Mouse (Mus musculus): ENCODE data around the gene Fkbp8. TPM values are rescaled to one million over a fixed set of nuclear protein-coding genes. Genes with fewer than 3 reads are reported as not detected.

The Fkbp8 gene
- polyA plus RNA-seq, 1 experiment from 2014 or later, result 462 TPM

DNA sequence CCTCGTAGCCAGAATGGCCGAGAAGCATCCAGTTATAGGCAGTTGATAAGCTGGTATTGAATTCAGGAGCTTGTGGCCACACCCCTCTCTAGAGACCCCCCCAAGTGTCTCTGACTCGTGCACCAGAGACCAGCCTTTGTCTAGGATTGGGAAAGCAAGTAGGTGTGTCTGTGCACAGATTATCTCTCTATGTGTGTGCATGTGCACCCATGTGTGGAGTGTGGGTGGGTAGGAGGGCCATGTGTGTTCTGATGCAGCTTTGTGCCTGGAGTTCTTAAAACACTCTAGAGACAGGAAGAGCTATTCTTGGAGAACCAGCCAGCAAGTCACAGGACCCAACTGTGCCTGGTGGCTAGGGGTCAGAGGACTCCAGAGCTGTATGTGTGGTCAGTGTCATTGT, 33.0 kb downstream of the Fkbp8 start:
- H3K4me2 ChIP-seq (ENCODE audit: low read length), result no peak overlapping the region
- ATAC-seq, result no peak
- H3K9ac ChIP-seq (replicated peaks; ENCODE audit: low read depth, low read length), result no peak overlapping the region
- no peaks in the 10 kb centered on the region for H3K9me3 ChIP-seq (ENCODE audit: control insufficient read depth, low read length)
- H3K27me3 ChIP-seq (replicated peaks; ENCODE audit: control insufficient read depth, insufficient read depth, low read length), result no peaks in the 10 kb centered on the region
- 72% methylated on average over 3 of the region's 3 CpGs for WGBS
- no peaks in the 10 kb centered on the region for H3K36me3 ChIP-seq (ENCODE audit: control insufficient read depth, insufficient read depth)
- no peak overlapping the region for H3K27ac ChIP-seq (ENCODE audit: low read length)
- H3K4me3 ChIP-seq (replicated peaks; ENCODE audit: low read length), result no peak overlapping the region
- peaks cover 2% of the 10 kb centered on the region for H3K4me1 ChIP-seq (replicated peaks; ENCODE audit: control insufficient read depth, insufficient read depth, low read length)

DNA sequence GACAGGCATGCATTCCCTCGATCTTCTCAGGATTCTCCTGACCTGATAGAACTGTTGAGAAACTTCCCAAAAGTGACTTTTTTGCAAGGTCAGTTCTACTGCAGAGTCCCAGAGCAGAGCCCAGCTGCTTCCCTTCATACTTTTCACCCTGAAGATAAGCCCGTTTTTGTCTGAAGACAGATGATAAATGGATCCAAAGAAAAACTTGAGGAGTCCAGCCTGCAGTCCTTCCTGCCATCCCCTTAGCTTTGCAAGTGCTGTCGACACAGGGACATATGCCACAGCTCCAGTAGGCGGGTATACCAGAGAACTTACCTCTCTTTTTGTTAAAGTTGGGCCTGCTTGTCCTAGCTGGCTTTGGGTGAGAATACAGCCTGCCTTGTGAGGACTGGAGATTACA, 33.8 kb downstream of the Fkbp8 start:
- ATAC-seq, result no peak
- H3K27ac ChIP-seq (ENCODE audit: low read length), result no peak overlapping the region
- WGBS, result 81% methylated on average over 4 of the region's 4 CpGs

DNA sequence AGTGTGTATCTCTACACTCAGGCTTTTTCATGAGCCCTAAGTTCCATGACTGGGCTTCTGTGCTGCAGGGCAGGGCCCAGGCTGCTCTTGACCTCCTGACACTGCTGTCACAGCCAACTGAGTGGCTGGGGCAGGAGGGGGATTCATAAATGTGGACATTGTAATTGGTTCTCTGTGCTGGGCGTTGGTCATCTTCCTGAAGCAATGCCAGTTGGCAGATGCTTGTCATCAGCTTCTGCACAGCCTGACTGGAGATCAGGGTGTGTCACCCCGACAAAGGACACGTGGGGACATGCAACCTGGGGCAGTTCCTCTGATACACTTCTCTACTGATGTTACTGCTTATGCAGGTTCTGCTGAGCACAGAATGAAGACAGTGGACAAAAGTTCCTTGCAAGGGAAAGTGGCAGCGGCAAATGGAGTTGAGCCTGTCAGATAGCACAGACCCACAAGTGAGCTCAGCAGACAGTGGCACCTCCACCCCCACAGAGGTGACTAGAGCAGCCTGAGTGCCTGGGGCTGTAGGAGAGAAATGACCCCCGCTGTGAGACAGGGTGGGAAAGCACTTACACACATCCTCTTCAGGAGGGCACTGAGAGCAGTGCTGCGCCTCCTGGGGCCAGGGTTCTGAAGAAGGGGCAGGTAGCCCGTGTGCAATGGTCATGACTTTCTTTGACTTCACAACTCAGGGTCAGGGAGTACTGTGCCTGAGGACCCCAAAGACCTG, 34.4 kb downstream of the Fkbp8 start:
- Histone ChIP-seq H3K9ac (replicated peaks; ENCODE audit: low read depth, low read length) (no peak overlapping the region), H3K4me2 (ENCODE audit: low read length) (no peak overlapping the region), H3K36me3 (ENCODE audit: control insufficient read depth, insufficient read depth) (no peaks in the 10 kb centered on the region), H3K4me3 (replicated peaks; ENCODE audit: low read length) (no peak overlapping the region), H3K4me1 (replicated peaks; ENCODE audit: control insufficient read depth, insufficient read depth, low read length) (peaks cover 5% of the 10 kb centered on the region), H3K27ac (ENCODE audit: low read length) (no peak overlapping the region), H3K9me3 (ENCODE audit: control insufficient read depth, low read length) (no peaks in the 10 kb centered on the region), H3K27me3 (replicated peaks; ENCODE audit: control insufficient read depth, insufficient read depth, low read length) (no peaks in the 10 kb centered on the region)
- no peak for ATAC-seq
- 88% methylated on average over 7 of the region's 7 CpGs for WGBS

More for the DNA sequence above, 33.8 kb downstream of the Fkbp8 start:
- Histone ChIP-seq H3K9ac (replicated peaks; ENCODE audit: low read depth, low read length) (no peak overlapping the region), H3K36me3 (ENCODE audit: control insufficient read depth, insufficient read depth) (no peaks in the 10 kb centered on the region), H3K4me1 (replicated peaks; ENCODE audit: control insufficient read depth, insufficient read depth, low read length) (peaks cover 5% of the 10 kb centered on the region), H3K4me2 (ENCODE audit: low read length) (no peak overlapping the region), H3K27me3 (replicated peaks; ENCODE audit: control insufficient read depth, insufficient read depth, low read length) (no peaks in the 10 kb centered on the region), H3K4me3 (replicated peaks; ENCODE audit: low read length) (no peak overlapping the region), H3K9me3 (ENCODE audit: control insufficient read depth, low read length) (no peaks in the 10 kb centered on the region)

DNA sequence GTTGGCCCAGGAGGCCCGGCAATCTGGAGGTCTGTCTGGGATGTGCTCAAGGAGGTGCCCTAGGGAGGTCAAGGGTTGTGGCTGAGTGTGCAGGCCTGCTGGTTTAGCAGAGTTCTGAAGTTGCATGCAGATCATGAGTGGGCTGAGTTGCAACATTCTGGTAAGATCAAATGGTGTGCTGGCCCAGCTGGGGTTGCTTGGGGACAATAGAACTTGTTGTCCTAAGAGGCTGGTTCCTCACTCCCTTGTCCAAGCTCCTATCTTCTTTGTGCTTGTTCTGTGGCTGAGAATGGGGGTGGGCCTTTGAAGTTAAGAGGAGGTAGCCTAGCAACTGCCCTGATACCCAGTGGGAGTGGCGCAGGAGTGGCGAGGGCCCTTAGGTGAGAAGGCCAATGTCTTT, 35.3 kb downstream of the Fkbp8 start:
- no peak for ATAC-seq
- Histone ChIP-seq H3K27ac (ENCODE audit: low read length) (no peak overlapping the region), H3K4me2 (ENCODE audit: low read length) (no peak overlapping the region), H3K27me3 (replicated peaks; ENCODE audit: control insufficient read depth, insufficient read depth, low read length) (no peaks in the 10 kb centered on the region), H3K36me3 (ENCODE audit: control insufficient read depth, insufficient read depth) (no peaks in the 10 kb centered on the region), H3K9ac (replicated peaks; ENCODE audit: low read depth, low read length) (no peak overlapping the region), H3K4me1 (replicated peaks; ENCODE audit: control insufficient read depth, insufficient read depth, low read length) (peaks cover 5% of the 10 kb centered on the region), H3K9me3 (ENCODE audit: control insufficient read depth, low read length) (no peaks in the 10 kb centered on the region), H3K4me3 (replicated peaks; ENCODE audit: low read length) (no peak overlapping the region)
- WGBS, result 85% methylated on average over 3 of the region's 3 CpGs

DNA sequence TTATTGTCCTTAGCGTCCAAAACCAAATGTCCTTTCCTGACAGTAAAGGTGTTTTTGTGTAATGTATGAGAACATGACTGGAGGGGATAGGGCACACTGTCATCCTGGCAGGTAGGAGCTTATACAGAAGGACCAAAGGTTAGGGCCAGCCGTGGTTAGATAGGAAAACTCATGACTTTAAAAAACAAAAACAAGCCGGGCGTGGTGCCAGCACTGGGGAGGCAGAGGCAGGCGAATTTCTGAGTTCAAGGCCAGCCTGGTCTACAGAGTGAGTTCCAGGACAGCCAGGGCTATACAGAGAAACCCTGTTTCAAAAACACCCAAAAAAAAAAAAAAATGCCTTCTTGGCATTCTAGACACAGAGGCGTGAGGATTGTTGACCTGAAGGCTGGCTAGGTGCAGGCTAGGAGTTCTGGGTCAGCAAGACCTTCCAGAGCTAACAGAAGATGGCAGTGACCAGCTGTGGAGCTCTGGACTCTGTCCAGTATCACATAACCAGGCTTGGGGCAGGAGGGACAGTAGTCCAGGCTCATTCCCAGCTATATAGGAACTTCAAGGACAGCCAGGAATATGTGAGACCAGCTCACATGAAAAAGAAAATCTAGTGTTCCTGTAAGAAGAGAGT, 36.4 kb downstream of the Fkbp8 start:
- no peak for ATAC-seq
- Histone ChIP-seq H3K4me1 (replicated peaks; ENCODE audit: control insufficient read depth, insufficient read depth, low read length) (peaks cover 5% of the 10 kb centered on the region), H3K27ac (ENCODE audit: low read length) (no peak overlapping the region), H3K9me3 (ENCODE audit: control insufficient read depth, low read length) (no peaks in the 10 kb centered on the region), H3K36me3 (ENCODE audit: control insufficient read depth, insufficient read depth) (no peaks in the 10 kb centered on the region), H3K9ac (replicated peaks; ENCODE audit: low read depth, low read length) (no peak overlapping the region), H3K27me3 (replicated peaks; ENCODE audit: control insufficient read depth, insufficient read depth, low read length) (no peaks in the 10 kb centered on the region), H3K4me2 (ENCODE audit: low read length) (no peak overlapping the region), H3K4me3 (replicated peaks; ENCODE audit: low read length) (no peak overlapping the region)
- 92% methylated on average over 6 of the region's 6 CpGs for WGBS

DNA sequence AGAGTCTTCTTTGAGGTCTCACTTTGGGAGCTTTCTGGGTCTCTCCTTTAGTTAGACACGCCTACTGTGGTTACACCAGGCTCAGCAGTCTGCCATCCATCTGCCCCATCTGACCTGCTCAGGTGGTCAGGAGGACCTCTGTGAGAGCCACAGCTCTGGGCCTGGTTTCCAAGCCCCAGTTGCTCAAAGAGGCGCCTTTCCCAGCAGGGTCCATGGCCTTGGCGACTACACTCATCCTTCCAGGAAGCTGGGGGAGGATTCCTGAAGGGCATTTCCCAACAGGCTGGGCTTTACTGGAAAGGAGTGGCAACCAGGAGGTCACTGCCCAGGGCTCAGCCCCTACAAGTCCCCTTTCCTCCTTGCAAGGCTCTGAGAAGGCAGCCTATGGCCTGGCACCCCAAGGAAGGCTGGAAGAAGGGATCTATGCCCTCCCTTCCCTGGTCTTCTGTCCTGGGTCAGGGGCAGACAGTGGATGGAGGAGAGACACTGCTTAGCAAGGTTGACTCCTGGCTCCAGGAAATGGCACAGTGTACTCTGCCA, 37.2 kb downstream of the Fkbp8 start:
- Histone ChIP-seq H3K27me3 (replicated peaks; ENCODE audit: control insufficient read depth, insufficient read depth, low read length) (no peaks in the 10 kb centered on the region), H3K9ac (replicated peaks; ENCODE audit: low read depth, low read length) (no peak overlapping the region), H3K27ac (ENCODE audit: low read length) (no peak overlapping the region), H3K4me3 (replicated peaks; ENCODE audit: low read length) (no peak overlapping the region), H3K4me2 (ENCODE audit: low read length) (no peak overlapping the region), H3K9me3 (ENCODE audit: control insufficient read depth, low read length) (no peaks in the 10 kb centered on the region), H3K36me3 (ENCODE audit: control insufficient read depth, insufficient read depth) (no peaks in the 10 kb centered on the region), H3K4me1 (replicated peaks; ENCODE audit: control insufficient read depth, insufficient read depth, low read length) (peaks cover 5% of the 10 kb centered on the region)
- 80% methylated on average over 3 of the region's 3 CpGs for WGBS
- no peak for ATAC-seq

DNA sequence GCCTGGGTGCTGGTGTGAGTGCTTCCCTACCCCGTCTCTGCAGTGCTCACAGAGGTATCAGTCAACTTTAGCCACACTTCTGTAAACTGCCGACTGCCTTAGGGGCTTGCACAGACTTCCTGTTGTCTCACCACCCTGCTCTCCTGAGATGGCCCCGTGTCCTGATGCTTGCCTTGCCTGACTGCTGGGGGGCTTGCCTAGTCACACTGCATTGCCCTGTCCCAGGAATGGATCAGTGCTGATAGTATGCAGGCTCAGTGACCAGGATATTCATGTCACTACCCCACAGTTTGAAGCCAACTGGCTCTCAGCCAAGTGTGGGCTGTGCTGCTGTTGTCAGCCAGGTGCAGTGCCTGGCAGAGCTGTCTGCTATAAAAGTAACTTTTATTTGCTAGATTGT, 38.0 kb downstream of the Fkbp8 start:
- Histone ChIP-seq H3K27me3 (replicated peaks; ENCODE audit: control insufficient read depth, insufficient read depth, low read length) (no peaks in the 10 kb centered on the region), H3K4me1 (replicated peaks; ENCODE audit: control insufficient read depth, insufficient read depth, low read length) (peaks cover 5% of the 10 kb centered on the region), H3K9ac (replicated peaks; ENCODE audit: low read depth, low read length) (no peak overlapping the region), H3K4me2 (ENCODE audit: low read length) (no peak overlapping the region), H3K36me3 (ENCODE audit: control insufficient read depth, insufficient read depth) (no peaks in the 10 kb centered on the region), H3K4me3 (replicated peaks; ENCODE audit: low read length) (no peak overlapping the region), H3K27ac (ENCODE audit: low read length) (no peak overlapping the region), H3K9me3 (ENCODE audit: control insufficient read depth, low read length) (no peaks in the 10 kb centered on the region)
- ATAC-seq, result no peak
- WGBS, result 76% methylated on average over 3 of the region's 3 CpGs

DNA sequence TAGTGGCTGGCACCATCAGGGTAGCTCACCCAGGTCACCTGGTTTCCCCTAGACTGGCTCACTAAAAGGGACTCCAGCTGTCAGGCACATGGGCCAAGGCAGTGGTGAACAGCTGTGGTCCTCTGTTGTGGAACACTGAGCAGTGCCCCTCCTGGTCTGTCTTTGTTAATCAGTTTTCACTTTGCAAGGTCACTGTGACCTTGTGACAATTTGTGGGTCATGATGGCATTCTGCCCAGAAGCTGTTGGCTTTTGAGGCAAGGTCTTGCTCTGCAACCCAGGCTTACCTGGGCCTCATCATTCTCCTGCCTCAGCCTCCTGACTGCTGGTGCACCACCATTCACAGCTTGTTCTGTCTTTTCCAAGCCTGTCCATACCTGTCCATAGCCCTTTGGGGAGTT, 42.8 kb downstream of the Fkbp8 start:
- Histone ChIP-seq H3K9ac (replicated peaks; ENCODE audit: low read depth, low read length) (no peak overlapping the region), H3K27ac (ENCODE audit: low read length) (no peak overlapping the region), H3K36me3 (ENCODE audit: control insufficient read depth, insufficient read depth) (peaks cover 2% of the 10 kb centered on the region; the same call in 1 of the 2 replicates), H3K4me2 (ENCODE audit: low read length) (no peak overlapping the region), H3K4me1 (replicated peaks; ENCODE audit: control insufficient read depth, insufficient read depth, low read length) (peaks cover 5% of the 10 kb centered on the region), H3K4me3 (replicated peaks; ENCODE audit: low read length) (no peak overlapping the region), H3K27me3 (replicated peaks; ENCODE audit: control insufficient read depth, insufficient read depth, low read length) (no peaks in the 10 kb centered on the region), H3K9me3 (ENCODE audit: control insufficient read depth, low read length) (no peaks in the 10 kb centered on the region)
- ATAC-seq, result no peak

DNA sequence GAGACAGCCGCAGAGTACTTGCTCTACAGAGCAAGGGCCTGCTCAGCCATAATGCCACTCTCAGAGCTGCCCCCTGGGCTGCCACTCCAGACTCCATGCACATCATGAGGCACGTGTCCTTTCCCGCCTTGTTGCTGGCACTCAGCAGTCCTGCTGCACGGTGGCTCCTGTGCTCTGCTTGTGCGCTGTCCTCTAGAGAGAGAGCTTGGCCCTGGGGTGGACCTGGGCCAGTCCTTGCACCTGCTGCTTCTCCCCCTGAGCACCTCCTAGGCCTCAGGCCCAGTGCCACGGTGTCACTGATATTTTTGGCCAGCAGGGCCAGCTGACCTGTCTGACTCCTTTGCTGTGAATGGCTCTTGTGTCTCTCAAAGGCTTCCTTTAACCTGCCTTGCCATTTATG, 43.5 kb downstream of the Fkbp8 start:
- ATAC-seq, result no peak
- H3K36me3 ChIP-seq (ENCODE audit: control insufficient read depth, insufficient read depth), result peaks cover 2% of the 10 kb centered on the region; the same call in 1 of the 2 replicates
- no peak overlapping the region for H3K4me3 ChIP-seq (replicated peaks; ENCODE audit: low read length)
- no peak overlapping the region for H3K27ac ChIP-seq (ENCODE audit: low read length)
- WGBS, result 74% methylated on average over 6 of the region's 6 CpGs
- H3K9ac ChIP-seq (replicated peaks; ENCODE audit: low read depth, low read length), result no peak overlapping the region
- no peak overlapping the region for H3K4me2 ChIP-seq (ENCODE audit: low read length)
- H3K27me3 ChIP-seq (replicated peaks; ENCODE audit: control insufficient read depth, insufficient read depth, low read length), result no peaks in the 10 kb centered on the region
- no peaks in the 10 kb centered on the region; the same call in 1 of the 2 replicates for H3K4me1 ChIP-seq (replicated peaks; ENCODE audit: control insufficient read depth, insufficient read depth, low read length)
- H3K9me3 ChIP-seq (ENCODE audit: control insufficient read depth, low read length), result no peaks in the 10 kb centered on the region

Measured in forebrain, embryonic 16.5 days (tissue).